Mouse (Mus musculus) ovary, postnatal 14 days (tissue): ENCODE data around the gene Clec16a.

Experiments
- DNase-seq: peaks from one replicate; pipeline ENCODE4 v3.0.0; 2022; ENCODE audit warnings: low spot score

The Clec16a gene

GRCm38 (mm10) chr16:10644238-10644637, 99.1 kb downstream of the Clec16a start:
- DNase-seq = no peak

- no peak for DNase-seq
Measured at GRCm38 (mm10) chr16:10644731-10645130, 99.6 kb downstream of the Clec16a start.

GRCm38 (mm10) chr16:10651804-10652203, 106.7 kb downstream of the Clec16a start:
- DNase-seq = no peak

- no peak for DNase-seq
Measured at GRCm38 (mm10) chr16:10652935-10653334, 107.8 kb downstream of the Clec16a start.

- DNase-seq = no peak
Measured at GRCm38 (mm10) chr16:10655236-10655635, 110.1 kb downstream of the Clec16a start.

- DNase-seq = no peak
Measured at GRCm38 (mm10) chr16:10655926-10656325, 110.8 kb downstream of the Clec16a start.

- no peak for DNase-seq
Measured at GRCm38 (mm10) chr16:10656461-10656860, 111.3 kb downstream of the Clec16a start.

GRCm38 (mm10) chr16:10656939-10657338, 111.8 kb downstream of the Clec16a start:
- DNase-seq = no peak

GRCm38 (mm10) chr16:10659211-10659610, 114.1 kb downstream of the Clec16a start:
- no peak for DNase-seq

- no peak for DNase-seq
Measured at GRCm38 (mm10) chr16:10660526-10660925, 115.4 kb downstream of the Clec16a start.

GRCm38 (mm10) chr16:10661385-10661784, 116.2 kb downstream of the Clec16a start:
- no peak for DNase-seq

GRCm38 (mm10) chr16:10663890-10664731, 119.0 kb downstream of the Clec16a start:
- no peak for DNase-seq

- no peak for DNase-seq
Measured at GRCm38 (mm10) chr16:10664921-10665894, 120.1 kb downstream of the Clec16a start.

- no peak for DNase-seq
Measured at GRCm38 (mm10) chr16:10666766-10667165, 121.6 kb downstream of the Clec16a start.

- no peak for DNase-seq
Measured at GRCm38 (mm10) chr16:10668453-10668852, 123.3 kb downstream of the Clec16a start.

- no peak for DNase-seq
Measured at GRCm38 (mm10) chr16:10668991-10669703, 124.0 kb downstream of the Clec16a start.

GRCm38 (mm10) chr16:10669936-10670335, 124.8 kb downstream of the Clec16a start:
- no peak for DNase-seq

GRCm38 (mm10) chr16:10672490-10672889, 127.4 kb downstream of the Clec16a start:
- DNase-seq = no peak

- no peak for DNase-seq
Measured at GRCm38 (mm10) chr16:10674020-10674419, 128.9 kb downstream of the Clec16a start.

- DNase-seq = no peak
Measured at GRCm38 (mm10) chr16:10674957-10675356, 129.8 kb downstream of the Clec16a start.

- no peak for DNase-seq
Measured at GRCm38 (mm10) chr16:10675612-10676011, 130.5 kb downstream of the Clec16a start.

- DNase-seq = no peak
Measured at GRCm38 (mm10) chr16:10676461-10677066, 131.4 kb downstream of the Clec16a start.
